Mouse (Mus musculus) testis, adult 2 months (tissue): ENCODE data around the gene Otop2.

Source experiments
- CTCF ChIP-seq: fragments of 200-500 bp; IDR thresholded peaks from 2 replicates; pipeline ENCODE4 v1.5.1; 2012; ENCODE audit warnings: low read depth, mild to moderate bottlenecking, inconsistent platforms, low read length, moderate library complexity; ENCODE audit not compliant: control insufficient read depth, insufficient read depth, insufficient replicate concordance
- POLR2A ChIP-seq: fragments of 200-500 bp; IDR thresholded peaks from 2 replicates; pipeline ENCODE4 v1.6.1; 2012; ENCODE audit warnings: low read depth, mild to moderate bottlenecking, inconsistent platforms, low read length, moderate library complexity; ENCODE audit not compliant: control insufficient read depth

GRCm38 (mm10) chr11:115374695-115375425 is 67.9 kb downstream of the Otop2 start:
- TF ChIP-seq CTCF (no peak), POLR2A (no peak)
